ENCODE assay signal across 22 mouse cellular contexts in the genomic region with DNA sequence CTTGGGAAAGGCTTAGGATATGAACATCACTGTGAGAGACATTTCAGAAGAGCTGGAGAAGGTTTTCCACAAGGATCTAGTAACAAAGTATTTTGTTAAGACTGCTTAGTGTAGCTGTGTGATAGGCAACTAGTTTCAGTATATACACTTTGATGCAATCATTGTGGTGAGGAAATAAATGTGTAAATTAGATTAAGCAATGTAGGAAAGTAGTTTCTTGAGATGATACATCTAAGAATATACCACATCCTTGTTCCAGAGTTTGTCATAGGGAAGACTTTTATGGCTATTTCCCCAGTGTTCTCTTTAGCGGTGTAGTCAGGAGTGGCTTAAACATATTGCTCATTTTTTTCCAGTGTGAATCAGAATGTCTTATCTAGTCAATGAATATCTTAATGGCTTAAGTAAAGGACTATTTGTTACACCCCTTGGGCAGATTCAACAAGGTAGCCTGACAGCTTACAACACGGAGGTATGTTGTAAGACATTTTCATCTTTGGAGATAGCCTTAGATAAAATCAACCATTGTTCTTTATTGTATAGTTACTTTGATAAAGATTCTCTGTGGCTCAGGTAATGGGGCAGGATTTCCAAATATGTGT.
A peak's percentile ranks its signal among the peaks of the same experiment; 100 is the strongest.
DNase-seq lines count a peak whose midpoint lies in the region; ATAC-seq lines count a peak whose summit lies in the region.
"Had no signal": no experiment of that assay in that cellular context is flagged by ENCODE, and none has a peak within 500 bp of the region (broad histone marks: within the 10 kb centered on the region; RNA-seq: fewer than 3 reads in every experiment).

No protein-coding gene starts in this region.

- ATAC-seq in common myeloid progenitor, adult 5-6 weeks (replicated peaks; ENCODE audit: low read depth, poor library complexity, severe bottlenecking), result peak; percentile 79
- peak; percentile 83 for ATAC-seq in megakaryocyte, adult 5-6 weeks (ENCODE audit: poor library complexity, severe bottlenecking)
- ATAC-seq: CD4-positive, CD25-positive, alpha-beta regulatory T cell, adult 4 months; forebrain, embryonic 13.5 days; forebrain, embryonic 15.5 days; forebrain, postnatal 0 days had no signal

- DNase-seq in 416B (ENCODE audit: low read depth), result peak; percentile 43
- DNase-seq in gonadal fat pad, adult 2 months (ENCODE audit: low read depth), result peak; percentile 52
- DNase-seq in retina, embryonic 14.5 days (ENCODE audit: low spot score), result no peak
- DNase-seq in cerebellum, postnatal 14 days, result no peak
- no peak for DNase-seq in urinary bladder, postnatal 36 days (ENCODE audit: low spot score in 2 of 2)
- DNase-seq in retina, postnatal 1 day, result no peak
- DNase-seq: adrenal gland, adult 2 months; adrenal gland, postnatal 10 days; adrenal gland, postnatal 25 days; B cell, adult 2 months; cerebellum, adult 11 months; cerebellum, adult 18-20 months; cerebellum, adult 8-10 months; cerebellum, adult 9-11 months; cerebellum, postnatal 25 days; embryo, embryonic 11 days; forebrain, postnatal 0 days had no signal

Comparison
In these comparisons a context has a peak if more than half of its experiments do, and no peak if none do; other contexts are left out.
1. DNase-seq: peak in 416B (single experiment) and gonadal fat pad, adult 2 months (single experiment); none in retina, embryonic 14.5 days (single experiment), cerebellum, postnatal 14 days (0 of 2), urinary bladder, postnatal 36 days (0 of 2) and retina, postnatal 1 day (single experiment).